In genomic region chrX:73864692-73865091, GRCm38 (mm10) we compare ENCODE assay signal across 20 mouse cellular contexts. TPM values are rescaled to one million over a fixed set of nuclear protein-coding genes. Genes with fewer than 3 reads are reported as not detected.
DNase-seq lines count a peak whose midpoint lies in the region; ATAC-seq lines count a peak whose summit lies in the region.
"Had no signal": no experiment of that assay in that cellular context is flagged by ENCODE, and none has a peak within 500 bp of the region (broad histone marks: within the 10 kb centered on the region; RNA-seq: fewer than 3 reads in every experiment).

No protein-coding gene starts in this region.

- no peaks in the 10 kb centered on the region for H3K9me3 ChIP-seq in hindbrain, embryonic 12.5 days (replicated peaks)
- no peaks in the 10 kb centered on the region for H3K9me3 ChIP-seq in midbrain, embryonic 14.5 days (ENCODE audit: control insufficient read depth, low read length)
- H3K9me3 ChIP-seq: embryonic facial prominence, embryonic 13.5 days; limb, embryonic 15.5 days had no signal

- no peak overlapping the region for H3K4me3 ChIP-seq in hindbrain, embryonic 12.5 days
- H3K4me3 ChIP-seq in midbrain, embryonic 14.5 days (replicated peaks; ENCODE audit: low read depth, low read length) = no peak overlapping the region
- H3K4me3 ChIP-seq: embryonic facial prominence, embryonic 13.5 days; left cerebral cortex, adult 2 months; limb, embryonic 15.5 days had no signal

- no peak overlapping the region; the same call in 1 of the 2 replicates for H3K4me2 ChIP-seq in hindbrain, embryonic 12.5 days (replicated peaks)
- H3K4me2 ChIP-seq in midbrain, embryonic 14.5 days (ENCODE audit: low read length) = no peak overlapping the region
- H3K4me2 ChIP-seq: embryonic facial prominence, embryonic 13.5 days; limb, embryonic 15.5 days; lung, embryonic 14.5 days had no signal

- no peaks in the 10 kb centered on the region for H3K27me3 ChIP-seq in hindbrain, embryonic 12.5 days
- no peaks in the 10 kb centered on the region for H3K27me3 ChIP-seq in midbrain, embryonic 14.5 days (ENCODE audit: control insufficient read depth, insufficient read depth, low read length)
- H3K27me3 ChIP-seq: limb, embryonic 15.5 days; Patski had no signal

- H3K4me1 ChIP-seq in hindbrain, embryonic 12.5 days = peaks cover 27% of the 10 kb centered on the region
- H3K4me1 ChIP-seq in midbrain, embryonic 14.5 days (ENCODE audit: control insufficient read depth, insufficient read depth, low read length) = peaks cover 27% of the 10 kb centered on the region; the same call in 1 of the 2 replicates
- H3K4me1 ChIP-seq: limb, embryonic 15.5 days had no signal

- peak; percentile 61 for DNase-seq in brain, adult 2 months (ENCODE audit: low read depth, low spot score)
- peak; percentile 35 for DNase-seq in embryo, embryonic 9.5 days (ENCODE audit: extremely low spot score)
- peak; percentile 86 for DNase-seq in midbrain, embryonic 14.5 days
- no peak for DNase-seq in thymus, adult 18-20 months
- DNase-seq in kidney, adult 18-20 months = no peak
- DNase-seq in left cerebral cortex, postnatal 4 days = no peak
- DNase-seq in spleen, postnatal 10 days (ENCODE audit: low spot score in 2 of 2) = no peak
- DNase-seq: adrenal gland, postnatal 14 days; cerebellum, adult 11-12 months; heart, adult 18-20 months; lung, embryonic 14.5 days had no signal

- WGBS in hindbrain, embryonic 12.5 days = 55% methylated on average over 3 of the region's 3 CpGs
- 39% methylated on average over 3 of the region's 3 CpGs for WGBS in midbrain, embryonic 14.5 days

- peak; percentile 72 for ATAC-seq in hindbrain, embryonic 12.5 days (ENCODE audit: low FRiP score)
- ATAC-seq in midbrain, embryonic 14.5 days (ENCODE audit: low FRiP score, low TSS enrichment) = peak; percentile 68; the same call in 1 of the 2 replicates
- ATAC-seq: intestine, embryonic 16.5 days; Patski had no signal

- H3K9ac ChIP-seq in hindbrain, embryonic 12.5 days = no peak overlapping the region
- H3K9ac ChIP-seq in midbrain, embryonic 14.5 days (replicated peaks; ENCODE audit: low read length) = no peak overlapping the region
- H3K9ac ChIP-seq: embryonic facial prominence, embryonic 13.5 days; limb, embryonic 15.5 days; lung, embryonic 14.5 days had no signal

- H3K36me3 ChIP-seq in hindbrain, embryonic 12.5 days = no peaks in the 10 kb centered on the region; the same call in 1 of the 2 replicates
- H3K36me3 ChIP-seq in midbrain, embryonic 14.5 days (ENCODE audit: control insufficient read depth, insufficient read depth, low read length) = peaks cover 30% of the 10 kb centered on the region
- H3K36me3 ChIP-seq: embryonic facial prominence, embryonic 13.5 days; limb, embryonic 15.5 days had no signal

- peak overlapping the region; percentile 75 for H3K27ac ChIP-seq in hindbrain, embryonic 12.5 days
- peak overlapping the region; percentile 70 for H3K27ac ChIP-seq in midbrain, embryonic 14.5 days (replicated peaks; ENCODE audit: low read depth, low read length)
- H3K27ac ChIP-seq: embryonic facial prominence, embryonic 13.5 days; left cerebral cortex, adult 2 months; limb, embryonic 15.5 days had no signal

- intact Hi-C loops in left cerebral cortex, postnatal 4 days (cut with DNase I) = no loop called here

RNA-seq across cellular contexts. Expression of gene Avpr2, which starts 27.2 kb away (rescaled TPM):
- 0.19 and 0.20 TPM in 2 replicates for polyA plus RNA-seq in hindbrain, embryonic 12.5 days (2016; fragmentation: Nextera tagmentation; extraction: Ambion mirVana)
- not detected in 2 replicates for polyA plus RNA-seq in midbrain, embryonic 14.5 days (2014; fragmentation: Nextera tagmentation; extraction: Ambion mirVana)
- total RNA-seq in left cerebral cortex, postnatal 4 days (2021) = not detected
- total RNA-seq: adrenal gland, postnatal 14 days; heart, adult 18-20 months; left cerebral cortex, adult 2 months had no signal
- polyA plus RNA-seq: frontal cortex, adult 2 months; heart, postnatal 0 days; lung, embryonic 14.5 days; testis, adult 2 months had no signal

RNA-seq across cellular contexts. Expression of gene L1cam, which starts 31.2 kb away (rescaled TPM):
- polyA plus RNA-seq in hindbrain, embryonic 12.5 days (2016; fragmentation: Nextera tagmentation; extraction: Ambion mirVana) = 45.6 and 58.4 TPM in 2 replicates
- polyA plus RNA-seq in midbrain, embryonic 14.5 days (2014; fragmentation: Nextera tagmentation; extraction: Ambion mirVana) = 84.0 and 103 TPM in 2 replicates
- total RNA-seq in left cerebral cortex, postnatal 4 days (2021) = 100 to 1,000 TPM; 518 to 579 TPM

RNA-seq across cellular contexts. Expression of gene Pdzd4, which starts 39.9 kb away (rescaled TPM):
- 2.7 and 2.8 TPM in 2 replicates for polyA plus RNA-seq in hindbrain, embryonic 12.5 days (2016; fragmentation: Nextera tagmentation; extraction: Ambion mirVana)
- 5.9 and 20.8 TPM in 2 replicates for polyA plus RNA-seq in midbrain, embryonic 14.5 days (2014; fragmentation: Nextera tagmentation; extraction: Ambion mirVana)
- 100 to 1,000 TPM; 174 to 186 TPM for total RNA-seq in left cerebral cortex, postnatal 4 days (2021)

RNA-seq across cellular contexts. Expression of gene Arhgap4, which starts 57.0 kb away (rescaled TPM):
- 2.7 and 3.4 TPM in 2 replicates for polyA plus RNA-seq in hindbrain, embryonic 12.5 days (2016; fragmentation: Nextera tagmentation; extraction: Ambion mirVana)
- 1.8 and 2.1 TPM in 2 replicates for polyA plus RNA-seq in midbrain, embryonic 14.5 days (2014; fragmentation: Nextera tagmentation; extraction: Ambion mirVana)
- 1 to 10 TPM; 2.5 to 3.4 TPM for total RNA-seq in left cerebral cortex, postnatal 4 days (2021)

RNA-seq across cellular contexts. Expression of gene Naa10, which starts 57.1 kb away (rescaled TPM):
- 105 and 118 TPM in 2 replicates for polyA plus RNA-seq in hindbrain, embryonic 12.5 days (2016; fragmentation: Nextera tagmentation; extraction: Ambion mirVana)
- polyA plus RNA-seq in midbrain, embryonic 14.5 days (2014; fragmentation: Nextera tagmentation; extraction: Ambion mirVana) = 82.2 and 89.0 TPM in 2 replicates
- total RNA-seq in left cerebral cortex, postnatal 4 days (2021) = 10 to 100 TPM; 66.9 to 73.6 TPM

Comparison
In these comparisons a context has a peak if more than half of its experiments do, and no peak if none do; other contexts are left out.
1. DNase-seq: peak in brain, adult 2 months (single experiment), embryo, embryonic 9.5 days (single experiment) and midbrain, embryonic 14.5 days (single experiment); none in thymus, adult 18-20 months (0 of 2), kidney, adult 18-20 months (single experiment), left cerebral cortex, postnatal 4 days (single experiment) and spleen, postnatal 10 days (0 of 2).